Mouse (Mus musculus) liver, embryonic 15.5 days (tissue): ENCODE results near the gene Rnf114. TPM values are rescaled to one million over a fixed set of nuclear protein-coding genes. Genes with fewer than 3 reads are reported as not detected.
A peak's percentile ranks its signal among the peaks of the same experiment; 100 is the strongest.

Experiments used
- ATAC-seq: fragments of 200-750 bp; cut with Nextera tagmentation; 2 replicates; pipeline ENCODE4 v1.8.0; 2017; ENCODE audit warnings: moderate number of reproducible peaks, mild to moderate bottlenecking, moderate library complexity; ENCODE audit not compliant: insufficient read depth
- H3K27ac ChIP-seq: fragments of 300-500 bp; sonication (generic); replicated peaks from 2 replicates; pipeline ENCODE4 v1.5.1; 2015; ENCODE audit warnings: mild to moderate bottlenecking, inconsistent platforms
- H3K27me3 ChIP-seq: fragments of 300-500 bp; sonication (generic); 2 replicates; pipeline ENCODE4 v1.6.1; 2015; ENCODE audit warnings: mild to moderate bottlenecking, inconsistent platforms
- H3K36me3 ChIP-seq: fragments of 300-500 bp; sonication (generic); replicated peaks from 2 replicates; pipeline ENCODE4 v1.6.1; 2015; ENCODE audit warnings: moderate library complexity, mild to moderate bottlenecking, inconsistent platforms
- H3K4me1 ChIP-seq: fragments of 300-500 bp; sonication (generic); replicated peaks from 2 replicates; pipeline ENCODE4 v1.6.1; 2015; ENCODE audit warnings: inconsistent platforms
- H3K4me2 ChIP-seq: fragments of 300-500 bp; sonication (generic); 2 replicates; pipeline ENCODE4 v1.6.1; 2015; ENCODE audit warnings: moderate library complexity, mild to moderate bottlenecking, inconsistent platforms
- H3K4me3 ChIP-seq: fragments of 300-500 bp; sonication (generic); replicated peaks from 2 replicates; pipeline ENCODE4 v1.5.1; 2015; ENCODE audit warnings: mild to moderate bottlenecking, inconsistent platforms
- H3K9ac ChIP-seq: fragments of 300-500 bp; sonication (generic); 2 replicates; pipeline ENCODE4 v1.6.1; 2015; ENCODE audit warnings: moderate library complexity, mild to moderate bottlenecking, inconsistent platforms
- H3K9me3 ChIP-seq: fragments of 300-500 bp; sonication (generic); replicated peaks from 2 replicates; pipeline ENCODE4 v1.6.1; 2016; ENCODE audit warnings: inconsistent platforms
- WGBS: fragments of 180-500 bp; shearing (Covaris S2); methylation state at CpG from one replicate; pipeline ENCODE4 v1.1.7; 2015; ENCODE audit warnings: mixed read lengths; ENCODE audit not compliant: insufficient replicate concordance; 5-methylcytosine and 5-hydroxymethylcytosine counted together
- polyA plus RNA-seq: library from polyadenylated mRNA; unstranded; fragments of >200 nt; fragmentation: Nextera tagmentation; extraction: Ambion mirVana; gene quantifications from 2 replicates; pipeline ENCODE4 v1.2.1, GENCODE M21; 2015

Rnf114 gene
- polyA plus RNA-seq, result 35.3 and 38.2 TPM in 2 replicates

DNA sequence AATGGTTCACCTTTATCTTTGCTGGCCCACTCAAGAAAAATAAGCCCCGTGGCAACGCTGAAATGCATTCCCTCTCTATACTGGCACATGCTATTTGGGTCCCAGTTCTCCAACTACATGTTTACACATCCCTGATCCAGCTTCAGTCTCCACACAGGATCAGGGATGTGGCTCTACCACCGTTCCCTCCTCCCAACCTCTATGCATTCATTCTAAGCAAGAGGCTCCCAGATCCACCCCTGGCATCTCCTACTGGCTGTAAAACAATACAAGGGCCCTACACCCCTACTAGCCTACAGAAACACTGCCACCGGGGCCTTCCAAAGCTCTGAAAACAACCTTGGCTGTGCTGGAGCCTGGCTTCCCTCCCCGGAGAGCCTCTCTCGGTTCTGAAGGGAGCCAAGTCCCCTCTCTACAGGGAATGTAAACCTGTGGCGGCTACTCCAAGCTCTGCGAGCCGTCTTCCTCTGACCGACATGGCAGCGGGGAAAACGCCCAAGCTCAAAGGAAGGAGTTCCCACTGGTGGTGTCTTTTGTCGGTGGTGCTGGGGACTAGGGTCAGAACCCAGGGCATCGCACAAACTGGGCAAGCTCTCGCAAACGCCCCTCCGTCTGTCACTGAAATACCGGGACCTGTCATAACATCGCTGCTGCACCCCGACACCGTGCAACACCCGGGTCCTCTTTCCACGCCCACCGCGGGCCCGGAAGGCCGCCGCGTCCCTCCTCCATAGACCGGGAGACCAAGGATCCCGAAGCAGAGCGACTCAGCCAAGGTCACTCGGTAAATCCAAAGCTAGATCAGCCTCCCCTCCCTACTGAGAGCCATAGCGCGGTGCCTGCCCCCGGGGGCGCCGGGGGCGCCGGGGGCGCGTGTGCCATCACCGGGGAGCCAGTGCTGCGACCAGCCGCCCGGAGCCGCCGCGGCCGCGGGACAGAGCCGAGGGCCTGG, at the start of gene Rnf114:
Rnf114 (plus strand) TSS at position 889 of the 952 bp plus-strand sequence.
- peak; percentile 77 for ATAC-seq
- H3K27ac ChIP-seq, result peak within 1 kb of the TSS; percentile 95
- no peaks in the 10 kb centered on the region for H3K27me3 ChIP-seq
- peaks cover 40% of the 10 kb centered on the region for H3K4me1 ChIP-seq
- WGBS, result 2% methylated on average over 52 of the region's 52 CpGs
- H3K9ac ChIP-seq, result peak within 1 kb of the TSS; percentile 94
- peak within 1 kb of the TSS; percentile 88 for H3K4me2 ChIP-seq
- H3K9me3 ChIP-seq, result no peaks in the 10 kb centered on the region
- H3K36me3 ChIP-seq, result peaks cover 4% of the 10 kb centered on the region; the same call in 1 of the 2 replicates
- peak within 1 kb of the TSS; percentile 100 for H3K4me3 ChIP-seq

DNA sequence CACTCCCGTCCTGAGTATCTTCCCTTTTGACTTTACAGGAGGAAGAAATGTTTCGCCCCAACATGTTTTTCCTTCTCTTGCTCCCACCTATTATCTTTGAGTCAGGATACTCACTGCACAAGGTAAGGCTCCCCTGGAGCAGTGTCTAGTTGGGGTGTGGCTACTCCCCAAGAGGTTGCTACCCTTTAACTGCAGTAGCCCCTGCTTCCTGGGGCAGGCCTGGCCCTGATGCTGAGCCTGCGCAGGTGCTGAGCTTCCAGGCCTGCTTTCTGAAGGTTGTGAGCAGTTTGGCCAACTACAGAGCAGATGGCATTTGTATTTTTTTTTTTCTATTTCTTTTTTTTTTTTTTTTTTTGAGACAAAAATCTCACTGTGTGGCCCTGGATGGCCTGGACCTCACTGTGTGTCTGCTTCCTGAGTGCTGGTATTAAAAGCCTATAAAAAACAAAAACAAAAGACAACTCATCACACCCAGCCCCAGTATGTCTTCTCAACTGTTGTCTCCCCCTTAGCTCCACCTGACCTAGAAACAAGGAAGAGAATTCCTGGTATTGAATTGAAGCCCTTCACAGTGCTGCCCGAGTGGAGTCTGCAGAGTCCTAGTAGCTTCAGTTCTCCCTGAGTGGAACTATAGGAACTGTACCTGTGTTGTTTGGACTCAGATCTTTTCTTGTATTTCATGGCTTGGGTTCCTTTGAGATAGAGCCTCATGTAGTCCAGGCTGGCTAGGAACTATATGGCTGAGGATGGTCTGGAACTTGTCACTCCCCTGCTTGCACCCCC, 48.8 kb upstream of the Rnf114 start:
- H3K27me3 ChIP-seq, result no peaks in the 10 kb centered on the region
- H3K9ac ChIP-seq, result no peak overlapping the region
- peaks cover 90% of the 10 kb centered on the region for H3K36me3 ChIP-seq
- no peak overlapping the region for H3K27ac ChIP-seq
- H3K4me1 ChIP-seq, result peaks cover 38% of the 10 kb centered on the region
- H3K4me2 ChIP-seq, result no peak overlapping the region
- H3K9me3 ChIP-seq, result no peaks in the 10 kb centered on the region
- WGBS, result 90% methylated on average over 4 of the region's 4 CpGs
- no peak overlapping the region for H3K4me3 ChIP-seq
- no peak for ATAC-seq

DNA sequence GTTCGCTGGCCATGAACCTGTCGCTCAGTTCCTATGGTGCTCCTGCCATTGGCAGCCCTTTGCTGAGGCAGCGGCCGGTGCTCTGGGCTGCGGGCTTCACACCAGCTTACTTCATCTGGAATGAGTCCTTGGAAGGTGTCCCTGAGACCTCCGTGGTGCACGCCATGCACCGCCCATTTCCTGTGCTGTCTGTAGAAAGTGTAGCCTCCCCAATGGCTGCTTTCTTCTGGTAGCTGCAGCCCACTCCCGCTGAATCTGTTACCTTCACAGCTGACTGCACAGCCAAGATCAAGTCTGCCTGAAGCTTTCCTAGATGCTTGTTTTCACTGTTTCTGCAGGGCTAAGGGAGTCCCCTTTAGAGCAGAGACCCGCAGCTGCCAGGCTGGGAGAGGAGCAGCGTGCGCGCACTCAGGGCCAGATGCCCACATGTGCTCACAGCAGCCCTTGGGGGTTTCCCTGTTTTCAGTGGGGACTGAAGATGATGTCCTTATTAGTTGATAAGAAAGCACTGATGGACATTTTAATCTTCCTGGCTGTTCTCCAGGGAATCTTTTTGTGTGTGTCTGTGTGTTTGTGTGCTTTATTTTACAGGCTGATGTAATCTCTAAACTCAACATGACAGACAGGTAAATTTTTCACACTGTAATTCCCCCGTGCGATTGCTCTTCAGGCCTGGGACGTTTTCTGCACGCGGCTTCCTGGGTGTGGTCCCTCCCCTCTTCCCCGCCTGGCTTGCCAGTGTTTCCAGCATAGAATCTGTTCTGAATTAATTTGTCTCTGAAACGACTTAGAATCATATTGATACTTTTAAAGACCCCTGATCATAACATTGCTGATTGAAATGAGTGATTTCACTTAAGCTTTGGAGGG, 46.3 kb upstream of the Rnf114 start:
- Histone ChIP-seq H3K27ac (peak overlapping the region; percentile 89), H3K27me3 (no peaks in the 10 kb centered on the region), H3K36me3 (peaks cover 90% of the 10 kb centered on the region), H3K4me3 (no peak overlapping the region), H3K9ac (0 out of 2 replicates have a peak overlapping the region, but pooled peaks have one; percentile 6), H3K4me2 (peak overlapping the region; percentile 1), H3K4me1 (peaks cover 47% of the 10 kb centered on the region), H3K9me3 (no peaks in the 10 kb centered on the region)
- ATAC-seq, result no peak
- 70% methylated on average over 20 of the region's 20 CpGs for WGBS

DNA sequence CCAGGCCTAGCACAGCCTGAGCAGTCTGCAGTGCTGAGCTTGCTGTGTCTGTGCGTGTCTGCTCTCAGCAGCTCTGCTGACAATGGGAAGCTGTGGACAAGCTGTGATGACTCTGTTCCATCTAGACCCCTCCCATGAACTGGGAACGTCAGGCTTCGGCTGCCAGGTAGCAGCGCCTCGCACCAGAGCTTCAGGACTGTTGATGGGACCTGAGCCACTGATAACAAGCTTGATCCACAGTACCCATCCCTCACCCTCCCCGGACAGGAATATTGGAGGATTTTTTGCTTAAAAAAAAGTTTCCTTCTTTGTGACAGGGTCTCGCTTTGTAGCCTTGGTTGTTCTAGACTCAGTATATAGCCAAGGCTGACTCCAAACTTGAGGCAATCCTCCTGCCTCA, 45.2 kb upstream of the Rnf114 start:
- H3K4me2 ChIP-seq, result peak overlapping the region; percentile 52
- 53% methylated on average over 7 of the region's 7 CpGs for WGBS
- peak overlapping the region; percentile 6 for H3K9ac ChIP-seq
- no peaks in the 10 kb centered on the region for H3K9me3 ChIP-seq
- H3K36me3 ChIP-seq, result peaks cover 87% of the 10 kb centered on the region
- peak; percentile 83 for ATAC-seq
- peak overlapping the region; percentile 89 for H3K27ac ChIP-seq
- peaks cover 47% of the 10 kb centered on the region for H3K4me1 ChIP-seq
- H3K27me3 ChIP-seq, result no peaks in the 10 kb centered on the region
- H3K4me3 ChIP-seq, result no peak overlapping the region

DNA sequence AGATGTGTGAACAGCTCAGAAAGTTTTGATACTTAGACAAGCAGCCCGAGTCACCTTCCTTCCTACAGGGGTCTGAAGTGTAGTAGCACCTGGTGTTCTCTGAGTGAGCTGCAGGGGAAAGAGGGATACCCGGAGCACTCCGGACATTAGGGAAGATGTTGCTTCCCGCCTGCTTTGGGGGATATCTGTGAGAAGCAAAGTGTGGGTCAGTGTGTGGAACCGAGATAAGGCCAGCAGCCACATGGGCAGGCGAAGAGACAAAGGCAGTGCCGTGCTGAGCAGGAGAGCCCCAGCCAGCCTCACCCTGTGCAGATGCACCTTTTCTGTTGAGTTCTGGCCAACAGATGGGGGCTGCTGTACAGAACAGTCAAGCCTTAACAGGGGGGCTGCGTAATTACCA, 44.8 kb upstream of the Rnf114 start:
- no peaks in the 10 kb centered on the region for H3K9me3 ChIP-seq
- 39% methylated on average over 8 of the region's 8 CpGs for WGBS
- peaks cover 87% of the 10 kb centered on the region for H3K36me3 ChIP-seq
- peak; percentile 99 for ATAC-seq
- peak overlapping the region; percentile 3; the same call in 1 of the 2 replicates for H3K4me3 ChIP-seq
- peak overlapping the region; percentile 89 for H3K27ac ChIP-seq
- peaks cover 47% of the 10 kb centered on the region for H3K4me1 ChIP-seq
- H3K27me3 ChIP-seq, result no peaks in the 10 kb centered on the region
- peak overlapping the region; percentile 42 for H3K9ac ChIP-seq
- H3K4me2 ChIP-seq, result peak overlapping the region; percentile 52

DNA sequence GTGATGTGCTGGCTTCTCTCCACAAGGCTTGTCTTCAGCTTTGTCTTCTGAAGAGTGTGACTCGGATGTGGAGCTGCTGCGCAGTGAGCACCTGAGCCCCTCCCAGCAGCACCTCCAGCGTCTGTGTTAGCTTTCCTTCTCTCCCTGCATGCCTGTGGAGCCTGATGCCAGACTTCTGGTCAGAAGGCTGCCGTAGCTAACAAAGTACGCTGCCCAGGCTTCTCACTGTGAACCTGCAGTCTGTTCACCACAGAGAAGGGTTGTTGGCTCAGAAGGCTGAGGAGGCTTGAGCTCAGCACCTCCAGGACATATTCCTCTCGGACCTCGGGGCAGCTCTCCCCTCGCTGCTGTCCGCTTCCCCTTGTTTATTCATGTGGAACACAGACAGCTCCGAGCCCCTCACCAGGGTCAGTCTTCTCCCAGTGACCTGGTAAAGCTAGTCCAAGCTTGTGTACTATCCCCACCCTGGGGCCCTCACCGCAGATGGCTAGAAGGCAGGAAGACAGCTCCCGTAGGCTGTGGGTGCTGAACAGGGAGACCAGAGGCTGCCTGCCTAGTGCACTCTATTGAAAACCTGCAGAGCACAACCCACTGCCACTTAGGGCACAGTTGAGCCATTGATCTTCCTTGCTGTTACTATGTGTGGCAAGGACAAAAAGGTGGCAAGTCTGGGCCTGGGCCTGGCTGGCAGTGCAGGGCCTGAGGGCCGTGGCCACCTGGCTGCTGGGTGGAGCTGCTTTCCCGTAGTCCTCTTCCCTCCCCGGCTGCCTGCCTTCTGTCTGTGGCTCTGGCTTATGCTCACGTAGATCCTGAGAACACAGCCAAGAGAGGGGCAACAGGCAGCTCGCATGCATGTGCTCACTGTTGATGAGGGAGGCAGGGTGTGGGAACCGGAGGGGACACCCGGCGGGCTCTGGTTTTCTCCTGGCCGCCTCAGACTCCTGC, 42.8 kb upstream of the Rnf114 start:
- 84% methylated on average over 21 of the region's 21 CpGs for WGBS
- Histone ChIP-seq H3K4me2 (no peak overlapping the region), H3K4me3 (no peak overlapping the region), H3K9me3 (no peaks in the 10 kb centered on the region), H3K27me3 (no peaks in the 10 kb centered on the region), H3K27ac (0 out of 2 replicates have a peak overlapping the region, but pooled peaks have one; percentile 89), H3K9ac (peak overlapping the region; percentile 8; the same call in 1 of the 2 replicates), H3K4me1 (peaks cover 47% of the 10 kb centered on the region), H3K36me3 (peaks cover 88% of the 10 kb centered on the region)
- no peak for ATAC-seq

DNA sequence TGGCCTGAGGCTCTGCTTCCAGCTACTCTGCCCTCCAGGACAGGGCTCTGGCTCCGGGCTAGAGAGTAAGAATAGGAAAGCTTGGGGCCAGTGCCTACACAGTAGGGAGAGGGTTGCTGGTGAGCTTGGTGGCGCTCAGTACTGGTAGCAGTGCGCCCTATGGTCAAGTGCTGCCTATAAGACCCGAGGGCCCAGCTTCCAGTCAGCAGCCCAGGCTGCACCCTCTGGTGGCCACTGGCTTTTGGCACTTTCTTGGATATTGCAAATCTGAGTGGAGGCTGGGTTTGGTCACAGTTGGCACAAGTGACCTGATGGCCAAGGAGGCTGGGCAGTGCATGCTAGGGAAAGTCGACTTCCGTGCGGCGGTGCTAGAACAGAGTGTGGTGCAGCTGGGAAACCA, 41.8 kb upstream of the Rnf114 start:
- Histone ChIP-seq H3K4me1 (peaks cover 39% of the 10 kb centered on the region), H3K27ac (no peak overlapping the region), H3K4me2 (no peak overlapping the region), H3K27me3 (no peaks in the 10 kb centered on the region), H3K4me3 (no peak overlapping the region), H3K9me3 (no peaks in the 10 kb centered on the region), H3K9ac (no peak overlapping the region), H3K36me3 (peaks cover 87% of the 10 kb centered on the region)
- WGBS, result 84% methylated on average over 8 of the region's 8 CpGs
- ATAC-seq, result no peak

DNA sequence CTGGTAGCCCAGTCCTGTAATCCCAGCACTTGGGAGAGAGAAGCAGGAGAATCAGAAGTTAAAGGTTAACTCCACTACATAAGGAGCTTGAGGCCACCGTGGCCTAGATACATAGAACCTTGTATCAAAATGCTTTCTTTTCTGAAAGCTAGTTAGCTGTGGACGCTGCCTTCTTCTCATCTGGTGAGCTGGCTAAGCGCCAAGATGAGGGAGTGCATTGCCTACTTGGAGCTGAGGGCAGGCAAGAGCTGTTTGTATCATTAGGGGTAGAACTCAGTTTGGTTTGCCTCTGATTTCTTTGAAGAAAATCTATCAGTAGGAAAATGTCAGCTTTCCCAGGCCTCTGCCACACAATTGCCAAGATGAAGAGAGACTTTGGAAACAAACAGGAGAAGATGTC, 38.6 kb upstream of the Rnf114 start:
- peaks cover 7% of the 10 kb centered on the region; the same call in 1 of the 2 replicates for H3K4me1 ChIP-seq
- no peaks in the 10 kb centered on the region for H3K27me3 ChIP-seq
- H3K27ac ChIP-seq, result no peak overlapping the region
- no peak overlapping the region for H3K9ac ChIP-seq
- no peak for ATAC-seq
- WGBS, result 76% methylated on average over 3 of the region's 3 CpGs
- H3K4me3 ChIP-seq, result no peak overlapping the region
- no peaks in the 10 kb centered on the region for H3K9me3 ChIP-seq
- H3K36me3 ChIP-seq, result peaks cover 93% of the 10 kb centered on the region
- no peak overlapping the region for H3K4me2 ChIP-seq

DNA sequence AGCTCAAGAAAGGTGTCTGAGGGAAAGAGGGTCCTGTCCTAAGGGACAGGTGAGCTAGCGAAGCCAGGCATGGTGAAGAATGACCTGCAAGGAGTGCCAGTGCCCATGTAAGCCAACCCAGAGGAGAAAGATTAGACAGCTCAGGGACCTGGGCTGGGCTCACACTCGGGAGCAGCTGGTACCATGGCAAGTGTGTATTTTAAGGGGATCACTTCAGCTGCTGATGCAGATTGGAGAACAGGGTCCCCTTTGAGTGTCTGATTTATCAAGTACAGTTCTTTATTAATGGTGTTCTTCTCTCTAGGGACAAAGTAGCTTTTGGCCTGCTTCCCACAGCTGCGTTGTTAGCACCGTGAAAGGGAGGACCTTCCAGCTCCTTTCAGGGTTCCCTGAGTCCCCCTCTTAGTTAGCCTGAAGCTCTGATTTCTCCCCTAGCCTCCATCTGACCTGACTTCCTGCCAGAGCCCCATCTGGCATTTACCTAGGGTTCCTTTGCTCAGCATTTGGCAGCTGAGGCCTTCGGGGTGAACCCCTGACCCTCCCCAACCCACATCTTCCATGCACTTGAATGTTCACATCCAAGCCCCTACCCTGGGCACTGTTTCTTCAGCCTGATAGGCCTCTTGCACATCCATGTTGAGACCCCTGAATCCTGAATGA, 36.0 kb upstream of the Rnf114 start:
- H3K4me1 ChIP-seq, result peaks cover 10% of the 10 kb centered on the region; the same call in 1 of the 2 replicates
- H3K4me2 ChIP-seq, result no peak overlapping the region
- no peaks in the 10 kb centered on the region for H3K9me3 ChIP-seq
- no peak for ATAC-seq
- peaks cover 91% of the 10 kb centered on the region for H3K36me3 ChIP-seq
- H3K27me3 ChIP-seq, result no peaks in the 10 kb centered on the region
- WGBS, result 82% methylated on average over 5 of the region's 5 CpGs
- H3K9ac ChIP-seq, result no peak overlapping the region
- no peak overlapping the region for H3K4me3 ChIP-seq
- H3K27ac ChIP-seq, result no peak overlapping the region
